Mouse (Mus musculus): Measurements from ENCODE around the gene Fbxw8. TPM values are rescaled to one million over a fixed set of nuclear protein-coding genes. Genes with fewer than 3 reads are reported as not detected.

The Fbxw8 gene
- polyA plus RNA-seq, 1 experiment: 37.1 TPM

- Histone ChIP-seq H3K9ac (ENCODE audit: low read depth, poor library complexity, severe bottlenecking) (no peak overlapping the region), H3K27me3 (ENCODE audit: control insufficient read depth, insufficient read depth, low read length, poor library complexity, severe bottlenecking) (no peaks in the 10 kb centered on the region), H3K36me3 (ENCODE audit: control insufficient read depth, insufficient read depth, low read length, poor library complexity, severe bottlenecking) (no peaks in the 10 kb centered on the region), H3K27ac (ENCODE audit: insufficient read depth, low read length) (no peak overlapping the region), H3K9me3 (replicated peaks; ENCODE audit: control insufficient read depth, insufficient read depth, low read length, poor library complexity, severe bottlenecking) (no peaks in the 10 kb centered on the region), H3K4me1 (ENCODE audit: control insufficient read depth, insufficient read depth, low read length) (no peaks in the 10 kb centered on the region), H3K4me3 (ENCODE audit: low read depth, low read length) (no peak overlapping the region)
- TF ChIP-seq POLR2A (IDR thresholded peaks at IDR 0.05; ENCODE audit: insufficient read depth, low read length): no peak
- TF ChIP-seq EP300 (IDR thresholded peaks at IDR 0.05; ENCODE audit: insufficient read depth, low read depth, low read length): no peak
- TF ChIP-seq CTCF (IDR thresholded peaks at IDR 0.05; ENCODE audit: low read depth, low read length): no peak
These were observed 112.7 kb downstream of the Fbxw8 start for GRCm38 (mm10) chr5:118042599-118042998.

GRCm38 (mm10) chr5:118039241-118039668 lies 116.0 kb downstream of the Fbxw8 start:
- Histone ChIP-seq H3K4me1 (ENCODE audit: control insufficient read depth, insufficient read depth, low read length) (no peaks in the 10 kb centered on the region), H3K9me3 (replicated peaks; ENCODE audit: control insufficient read depth, insufficient read depth, low read length, poor library complexity, severe bottlenecking) (no peaks in the 10 kb centered on the region; the same call in 1 of the 2 replicates), H3K27ac (ENCODE audit: insufficient read depth, low read length) (peak overlapping the region; percentile 77), H3K36me3 (ENCODE audit: control insufficient read depth, insufficient read depth, low read length, poor library complexity, severe bottlenecking) (no peaks in the 10 kb centered on the region), H3K4me3 (ENCODE audit: low read depth, low read length) (peak overlapping the region; percentile 47), H3K27me3 (ENCODE audit: control insufficient read depth, insufficient read depth, low read length, poor library complexity, severe bottlenecking) (no peaks in the 10 kb centered on the region), H3K9ac (ENCODE audit: low read depth, poor library complexity, severe bottlenecking) (peak overlapping the region; percentile 79)
- TF ChIP-seq EP300 (IDR thresholded peaks at IDR 0.05; ENCODE audit: insufficient read depth, low read depth, low read length): 0 out of 2 replicates have a peak, but pooled peaks have one; percentile 3
- TF ChIP-seq CTCF (IDR thresholded peaks at IDR 0.05; ENCODE audit: low read depth, low read length): no peak

- Histone ChIP-seq H3K27me3 (ENCODE audit: control insufficient read depth, insufficient read depth, low read length, poor library complexity, severe bottlenecking) (no peaks in the 10 kb centered on the region), H3K4me3 (ENCODE audit: low read depth, low read length) (peak overlapping the region; percentile 62), H3K9ac (ENCODE audit: low read depth, poor library complexity, severe bottlenecking) (peak overlapping the region; percentile 49), H3K27ac (ENCODE audit: insufficient read depth, low read length) (peak overlapping the region; percentile 84), H3K36me3 (ENCODE audit: control insufficient read depth, insufficient read depth, low read length, poor library complexity, severe bottlenecking) (no peaks in the 10 kb centered on the region), H3K9me3 (replicated peaks; ENCODE audit: control insufficient read depth, insufficient read depth, low read length, poor library complexity, severe bottlenecking) (no peaks in the 10 kb centered on the region; the same call in 1 of the 2 replicates), H3K4me1 (ENCODE audit: control insufficient read depth, insufficient read depth, low read length) (peaks cover 4% of the 10 kb centered on the region)
- TF ChIP-seq POLR2A (IDR thresholded peaks at IDR 0.05; ENCODE audit: insufficient read depth, low read length): peak; percentile 24
- peak; percentile 78 for TF ChIP-seq EP300 (IDR thresholded peaks at IDR 0.05; ENCODE audit: insufficient read depth, low read depth, low read length)
- no peak for TF ChIP-seq CTCF (IDR thresholded peaks at IDR 0.05; ENCODE audit: low read depth, low read length)
These were observed 117.3 kb downstream of the Fbxw8 start for GRCm38 (mm10) chr5:118037798-118038484.

- Histone ChIP-seq H3K27me3 (ENCODE audit: control insufficient read depth, insufficient read depth, low read length, poor library complexity, severe bottlenecking) (no peaks in the 10 kb centered on the region), H3K4me3 (ENCODE audit: low read depth, low read length) (peak overlapping the region; percentile 69), H3K4me1 (ENCODE audit: control insufficient read depth, insufficient read depth, low read length) (peaks cover 4% of the 10 kb centered on the region), H3K27ac (ENCODE audit: insufficient read depth, low read length) (peak overlapping the region; percentile 84), H3K9ac (ENCODE audit: low read depth, poor library complexity, severe bottlenecking) (peak overlapping the region; percentile 49), H3K36me3 (ENCODE audit: control insufficient read depth, insufficient read depth, low read length, poor library complexity, severe bottlenecking) (no peaks in the 10 kb centered on the region), H3K9me3 (replicated peaks; ENCODE audit: control insufficient read depth, insufficient read depth, low read length, poor library complexity, severe bottlenecking) (no peaks in the 10 kb centered on the region; the same call in 1 of the 2 replicates)
- TF ChIP-seq EP300 (IDR thresholded peaks at IDR 0.05; ENCODE audit: insufficient read depth, low read depth, low read length): peak; percentile 85
- peak; percentile 20 for TF ChIP-seq POLR2A (IDR thresholded peaks at IDR 0.05; ENCODE audit: insufficient read depth, low read length)
- TF ChIP-seq CTCF (IDR thresholded peaks at IDR 0.05; ENCODE audit: low read depth, low read length): no peak
These were observed 118.1 kb downstream of the Fbxw8 start for GRCm38 (mm10) chr5:118036888-118037797.

GRCm38 (mm10) chr5:118035786-118036185 lies 119.5 kb downstream of the Fbxw8 start:
- Histone ChIP-seq H3K27ac (ENCODE audit: insufficient read depth, low read length) (peak overlapping the region; percentile 74), H3K27me3 (ENCODE audit: control insufficient read depth, insufficient read depth, low read length, poor library complexity, severe bottlenecking) (no peaks in the 10 kb centered on the region), H3K4me1 (ENCODE audit: control insufficient read depth, insufficient read depth, low read length) (peaks cover 6% of the 10 kb centered on the region), H3K9me3 (replicated peaks; ENCODE audit: control insufficient read depth, insufficient read depth, low read length, poor library complexity, severe bottlenecking) (no peaks in the 10 kb centered on the region; the same call in 1 of the 2 replicates), H3K9ac (ENCODE audit: low read depth, poor library complexity, severe bottlenecking) (peak overlapping the region; percentile 49), H3K36me3 (ENCODE audit: control insufficient read depth, insufficient read depth, low read length, poor library complexity, severe bottlenecking) (no peaks in the 10 kb centered on the region), H3K4me3 (ENCODE audit: low read depth, low read length) (peak overlapping the region; percentile 69)
- TF ChIP-seq CTCF (IDR thresholded peaks at IDR 0.05; ENCODE audit: low read depth, low read length) (no peak), POLR2A (IDR thresholded peaks at IDR 0.05; ENCODE audit: insufficient read depth, low read length) (peak; percentile 43), EP300 (IDR thresholded peaks at IDR 0.05; ENCODE audit: insufficient read depth, low read depth, low read length) (no peak)
